In the genomic region with DNA sequence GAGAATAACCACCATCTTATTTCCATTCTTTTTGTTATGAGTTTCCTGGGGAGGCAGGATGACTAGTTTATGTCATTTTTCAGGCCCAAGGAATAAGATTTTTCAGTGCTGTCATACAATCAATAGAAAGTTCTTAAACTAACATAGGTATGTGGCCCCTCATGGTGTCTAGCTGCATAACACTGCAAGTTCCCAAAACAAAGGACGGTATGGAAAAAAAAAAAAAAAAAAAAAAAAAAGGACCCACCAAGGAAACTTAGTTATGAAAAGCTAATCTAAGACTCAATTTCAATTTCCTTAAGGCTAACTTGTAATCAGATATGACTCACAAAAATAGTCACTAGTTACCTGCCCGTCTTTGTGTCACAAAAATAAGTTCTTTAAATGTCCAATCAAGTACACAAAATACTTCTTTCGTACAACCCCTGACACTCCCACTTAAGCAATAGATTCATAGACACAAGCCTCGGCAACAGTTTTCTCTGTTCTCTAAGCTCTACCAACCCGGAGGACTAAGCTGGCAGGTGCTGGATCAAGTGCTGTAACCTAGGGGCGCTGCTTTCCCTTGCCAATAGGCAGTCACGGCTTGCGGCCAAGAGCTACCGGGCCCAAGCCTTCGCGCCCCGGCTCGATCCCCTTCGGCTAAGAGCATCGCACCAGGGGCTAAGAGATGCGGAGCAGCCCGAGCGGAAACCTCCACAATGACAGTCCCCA, we compare ENCODE assay signal across 1 mouse cellular context.
TF ChIP-seq lines count a peak whose summit lies in the region.

No protein-coding gene starts in this region.

TF ChIP-seq in MEL, 35 proteins besides CTCF, POLR2A, EP300 and RAD21:
- TF ChIP-seq UBTF (IDR thresholded peaks at IDR 0.05; ENCODE audit: borderline replicate concordance, insufficient read depth, low read depth, low read length): 0 out of 2 replicates have a peak, but pooled peaks have one; percentile 63
- TF ChIP-seq ZMIZ1 (IDR thresholded peaks at IDR 0.05; ENCODE audit: low read depth, low read length): no peak
- no peak for TF ChIP-seq TAL1 (IDR thresholded peaks at IDR 0.05; ENCODE audit: low read length)
- TF ChIP-seq KAT2A (conservative IDR thresholded peaks at IDR 0.05; ENCODE audit: low read depth, low read length): no peak
- TF ChIP-seq TCF12 (IDR thresholded peaks at IDR 0.05; ENCODE audit: low read depth, low read length): no peak
- TF ChIP-seq ZNF384 (IDR thresholded peaks at IDR 0.05; ENCODE audit: low read depth, low read length): peak; percentile 26; the same call in 1 of the 2 replicates
- TF ChIP-seq E2F4 (IDR thresholded peaks at IDR 0.05; ENCODE audit: borderline replicate concordance, low read depth, low read length): no peak
